Mouse (Mus musculus): ENCODE measurements around the gene Ttc29. TPM values are rescaled to one million over a fixed set of nuclear protein-coding genes. Genes with fewer than 3 reads are reported as not detected.

Gene Ttc29
- not detected for total RNA-seq (2023)

DNA sequence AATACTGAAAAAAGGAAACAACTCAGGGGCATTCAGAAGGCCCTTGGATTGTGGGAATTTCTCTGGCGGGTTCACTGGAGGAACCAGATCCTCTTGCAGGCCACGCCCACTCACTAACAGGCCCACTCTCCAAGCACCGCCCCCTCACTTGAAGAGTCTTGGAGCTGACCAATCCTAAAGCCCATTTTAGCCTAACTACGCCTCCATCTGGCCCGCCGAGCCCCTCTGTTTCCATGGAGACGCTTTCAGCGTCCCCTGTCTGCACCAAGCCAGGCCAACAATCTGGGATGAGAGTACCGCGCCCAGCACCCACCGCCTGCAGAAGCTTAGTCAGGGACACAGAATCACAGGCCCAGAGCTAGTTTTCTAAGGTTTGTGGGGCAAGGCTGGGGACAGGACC, at the start of gene Ttc29:
TSS of gene Ttc29 (plus strand) at position 224 of the 400 bp plus-strand sequence.

DNA sequence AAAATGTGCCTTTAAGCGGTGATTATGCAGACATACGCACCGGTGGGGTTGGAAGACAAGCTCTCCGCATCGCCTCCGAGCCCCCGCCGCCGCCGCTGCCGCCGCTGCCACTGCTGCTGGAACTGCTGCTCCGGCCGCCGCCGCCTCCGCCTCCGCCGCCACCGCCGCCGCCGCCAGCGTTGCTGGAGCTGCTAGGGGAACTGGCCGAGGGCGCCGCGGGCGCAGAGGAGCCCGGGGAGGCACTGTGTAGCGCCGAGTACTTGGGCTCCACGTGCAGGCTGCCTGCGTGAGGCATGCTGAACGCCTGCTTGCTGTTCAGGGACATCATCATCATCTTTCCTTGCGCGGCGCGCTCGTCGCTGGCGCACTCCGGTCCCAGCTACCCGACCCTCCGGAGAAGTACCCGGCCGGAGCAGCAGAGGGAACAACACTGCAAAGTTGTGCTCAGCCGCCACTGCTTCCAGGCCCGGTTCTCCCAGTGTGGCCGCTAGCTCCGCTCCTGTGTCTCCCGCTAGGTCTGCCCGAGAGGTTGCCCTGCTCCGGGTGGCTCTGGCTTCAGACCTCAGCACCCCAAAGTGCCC, 223.1 kb downstream of the Ttc29 start, which contains the start of gene Pou4f2:
TSS of gene Pou4f2 (minus strand) at position 575 of the 581 bp plus-strand sequence.

Other genes with a start within 250 kb of the Ttc29 start
- not detected for gene Pou4f2, start 223.3 kb downstream of the Ttc29 start, total RNA-seq (2023)

All from monocyte, adult 59 days (primary cell).